Mouse (Mus musculus) heart, adult 2 months (tissue): ENCODE results near the gene Krtap5-1.
"Not testable (repeated sequence)": the region's sequence is repeated elsewhere in the genome, so short reads cannot be mapped to it uniquely, and the experiment has no call there.

ENCODE experiments used
- CTCF ChIP-seq: fragments of 200-600 bp; IDR thresholded peaks from 2 replicates; pipeline ENCODE4 v1.8.1; 2022; ENCODE audit warnings: antibody characterized with exemption, mild to moderate bottlenecking, moderate library complexity
- POLR2A ChIP-seq: fragments of 200-500 bp; IDR thresholded peaks from 2 replicates; pipeline ENCODE4 v1.6.1; 2011; ENCODE audit warnings: mild to moderate bottlenecking, low read depth, low read length, control low read depth; ENCODE audit not compliant: insufficient read depth

DNA sequence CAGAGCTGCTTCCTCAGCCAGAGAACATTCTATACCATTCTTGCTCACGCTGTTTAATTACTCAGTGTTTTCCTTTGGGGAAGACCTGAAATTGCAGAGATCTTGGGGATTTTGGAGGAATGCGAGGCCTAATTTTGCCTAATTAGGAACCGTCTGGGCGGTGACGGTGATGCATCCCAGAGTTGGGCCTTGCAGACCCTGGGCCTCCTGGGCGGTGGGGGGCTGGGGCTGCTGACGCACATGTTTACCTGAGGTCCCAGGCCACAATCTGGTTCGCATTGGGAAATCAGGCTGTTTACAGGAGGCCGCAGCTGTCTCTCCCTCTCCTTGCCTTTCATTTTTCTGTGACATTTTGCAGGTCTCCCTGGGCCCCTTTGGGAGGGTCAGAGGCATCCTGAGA lies 35.8 kb upstream of the Krtap5-1 start:
- not testable (repeated sequence) for TF ChIP-seq POLR2A, CTCF
